Mouse (Mus musculus) layer of hippocampus, postnatal 14 days (tissue): ENCODE measurements around the gene Chadl. TPM values are rescaled to one million over a fixed set of nuclear protein-coding genes. Genes with fewer than 3 reads are reported as not detected.
"Not testable (repeated sequence)": the region's sequence is repeated elsewhere in the genome, so short reads cannot be mapped to it uniquely, and the experiment has no call there.

Experiments
- DNase-seq, 2 experiments: peaks; one replicate each; pipeline ENCODE4 v3.0.0; 2021 to 2022; ENCODE audit warnings: low spot score in 2 of 2, mixed read lengths in 1 of 2
- total RNA-seq, 2 experiments: library from RNA; stranded (reverse); gene quantifications; 2 replicates each; pipeline ENCODE4 v1.2.3; 2021

Gene Chadl
- total RNA-seq, 2 experiments from 2014 or later = 25.6 to 27.0 TPM

DNA sequence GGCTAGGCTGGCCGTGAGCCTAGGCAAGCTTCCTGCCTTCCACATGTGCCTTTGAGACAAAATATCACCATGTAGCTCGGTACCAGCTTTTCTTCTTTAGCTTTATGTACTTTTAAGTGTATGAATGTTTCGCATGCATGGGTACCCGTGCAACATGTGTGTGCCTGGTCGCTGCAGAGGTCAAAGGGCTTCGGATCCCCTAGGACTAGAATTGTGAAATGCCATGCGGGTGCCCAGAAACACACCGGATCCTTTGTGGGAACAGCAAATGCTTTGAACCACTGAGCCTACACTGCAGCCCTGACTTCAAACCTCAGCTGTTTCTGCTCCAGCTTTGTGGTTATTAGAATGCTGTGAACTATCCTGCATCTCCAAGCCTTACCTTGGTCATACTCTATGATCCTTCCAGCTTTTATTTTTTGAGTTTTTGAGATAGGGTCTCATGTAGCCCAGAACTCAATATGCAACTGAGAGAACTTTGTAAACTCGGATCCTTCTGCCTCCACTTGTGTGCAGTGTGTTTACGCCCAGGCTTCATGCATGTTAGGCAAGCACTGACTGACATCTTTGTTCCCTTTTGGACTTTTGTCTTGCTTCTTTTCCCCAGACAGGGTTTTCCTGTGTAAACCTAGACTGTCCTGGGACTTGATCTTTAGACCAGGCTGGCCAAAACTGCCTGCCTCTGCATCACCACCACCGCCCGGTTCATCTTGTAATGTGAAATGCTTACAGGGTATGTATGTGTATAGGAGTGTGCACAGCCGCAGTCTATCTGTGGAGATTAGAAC is 5.4 kb upstream of the Chadl start:
- no peak for DNase-seq

DNA sequence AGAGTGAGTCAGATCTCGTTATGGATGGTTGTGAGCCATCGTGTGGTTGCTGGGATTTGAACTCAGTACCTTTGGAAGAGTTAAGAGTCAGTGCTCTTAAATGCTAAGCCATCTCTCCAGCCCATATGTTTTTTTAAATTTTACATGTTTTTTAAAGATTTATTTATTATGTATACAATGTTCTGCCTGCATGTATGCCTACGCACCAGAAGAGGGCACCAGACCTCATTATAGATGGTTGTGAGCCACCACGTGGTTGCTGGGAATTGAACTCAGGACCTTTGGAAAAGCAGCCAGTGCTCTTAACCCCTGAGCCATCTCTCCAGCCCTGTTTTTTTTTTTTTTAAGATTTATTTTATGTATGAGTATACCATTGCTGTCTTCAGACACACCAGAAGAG is 4.3 kb upstream of the Chadl start:
- not testable (repeated sequence) for DNase-seq

DNA sequence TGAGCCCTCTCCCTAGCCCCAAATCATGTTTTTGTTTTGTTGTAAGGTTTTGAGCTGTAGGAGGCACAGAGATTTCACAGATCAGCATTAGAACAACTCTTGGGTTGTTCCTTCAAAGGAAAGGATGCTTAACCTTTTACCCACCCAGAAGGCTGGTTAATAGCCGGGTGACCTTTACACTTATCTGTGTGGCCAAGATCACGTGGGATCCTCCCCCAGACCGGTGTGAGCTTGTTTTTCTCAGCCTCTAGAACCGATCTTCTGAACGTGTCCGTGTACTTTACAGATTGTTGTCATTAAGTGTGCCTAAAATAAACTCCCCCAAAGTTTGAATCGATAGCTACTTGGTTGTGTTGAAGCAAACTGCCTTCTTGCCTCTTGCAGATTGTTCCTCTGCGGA is 3.5 kb upstream of the Chadl start:
- no peak for DNase-seq

DNA sequence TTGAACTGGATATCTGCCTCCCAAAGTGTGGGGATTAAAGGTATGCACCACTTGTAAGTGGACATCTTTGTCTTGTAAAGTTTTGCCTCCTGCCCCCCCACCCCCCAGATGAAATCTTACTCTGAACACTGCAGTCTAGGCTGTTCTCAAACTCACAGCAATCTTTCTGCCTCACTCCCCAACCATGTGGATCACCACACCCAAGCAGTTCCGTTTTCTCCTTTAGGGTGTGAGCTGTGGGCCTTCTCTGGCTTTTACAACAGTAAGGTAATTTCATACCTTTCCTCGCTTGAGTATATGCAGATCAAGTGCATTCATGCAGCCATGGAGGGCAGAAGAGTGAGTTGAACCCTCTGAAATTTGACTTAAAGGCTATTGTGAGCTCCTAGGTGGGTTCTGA is 3.1 kb upstream of the Chadl start:
- DNase-seq = no peak

DNA sequence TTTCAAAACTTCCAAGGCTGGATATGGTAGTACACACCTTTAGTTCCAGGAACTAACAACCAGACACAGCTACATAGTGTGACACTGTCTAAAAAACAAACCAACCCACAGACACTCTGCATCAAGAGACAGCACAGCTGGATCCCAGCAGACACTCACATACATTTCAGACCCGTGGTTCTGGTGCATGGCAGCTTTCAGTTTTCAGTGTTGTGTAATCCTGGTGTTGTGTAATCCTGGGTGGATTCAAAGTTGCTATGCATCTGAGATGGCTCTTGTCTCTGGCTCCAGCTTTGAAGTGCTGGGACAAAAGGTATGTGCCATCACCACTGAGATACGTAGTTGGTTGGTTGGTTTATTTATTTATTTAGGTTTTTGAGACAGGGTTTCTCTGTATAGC is 1.4 kb upstream of the Chadl start:
- DNase-seq = no peak

DNA sequence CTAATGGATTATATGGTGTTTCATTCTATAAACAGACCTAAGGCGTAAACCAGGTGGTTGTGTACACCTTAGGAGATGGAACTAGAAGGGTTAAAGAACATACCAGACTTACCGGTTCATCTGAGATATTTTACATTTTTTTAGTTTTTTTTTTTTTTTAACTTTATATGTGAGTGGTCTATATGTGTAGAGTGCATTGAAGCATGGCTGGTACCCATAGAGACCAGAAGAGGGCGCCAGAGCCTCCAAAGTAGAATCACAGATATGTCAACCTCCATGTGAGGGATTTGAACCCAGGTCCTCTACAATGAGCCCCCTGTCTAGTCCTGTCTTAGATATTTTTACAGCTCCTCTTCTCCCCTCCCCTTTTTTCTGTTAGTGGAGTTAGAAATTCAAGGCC is 760 bp upstream of the Chadl start:
- no peak for DNase-seq

DNA sequence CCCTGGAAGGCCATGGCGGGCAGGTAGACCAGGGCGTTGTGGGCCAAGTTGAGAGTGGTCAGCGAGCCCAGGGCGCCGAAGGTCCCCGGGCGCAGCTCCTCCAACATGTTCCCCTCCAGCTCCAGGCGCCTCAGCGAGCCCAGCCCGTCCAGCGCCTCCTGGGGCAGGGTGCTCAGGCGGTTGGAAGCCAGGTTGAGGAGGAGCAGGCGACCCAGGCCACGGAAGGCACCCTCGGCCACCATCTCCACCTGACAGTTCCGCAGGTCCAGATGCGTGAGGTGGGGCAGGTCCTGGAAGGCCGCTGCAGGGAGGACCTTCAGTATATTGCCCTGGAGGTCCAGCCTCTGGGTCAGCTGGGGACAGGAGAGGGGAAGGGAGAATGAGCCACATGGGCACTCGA is 2.2 kb downstream of the Chadl start:
- no peak for DNase-seq

DNA sequence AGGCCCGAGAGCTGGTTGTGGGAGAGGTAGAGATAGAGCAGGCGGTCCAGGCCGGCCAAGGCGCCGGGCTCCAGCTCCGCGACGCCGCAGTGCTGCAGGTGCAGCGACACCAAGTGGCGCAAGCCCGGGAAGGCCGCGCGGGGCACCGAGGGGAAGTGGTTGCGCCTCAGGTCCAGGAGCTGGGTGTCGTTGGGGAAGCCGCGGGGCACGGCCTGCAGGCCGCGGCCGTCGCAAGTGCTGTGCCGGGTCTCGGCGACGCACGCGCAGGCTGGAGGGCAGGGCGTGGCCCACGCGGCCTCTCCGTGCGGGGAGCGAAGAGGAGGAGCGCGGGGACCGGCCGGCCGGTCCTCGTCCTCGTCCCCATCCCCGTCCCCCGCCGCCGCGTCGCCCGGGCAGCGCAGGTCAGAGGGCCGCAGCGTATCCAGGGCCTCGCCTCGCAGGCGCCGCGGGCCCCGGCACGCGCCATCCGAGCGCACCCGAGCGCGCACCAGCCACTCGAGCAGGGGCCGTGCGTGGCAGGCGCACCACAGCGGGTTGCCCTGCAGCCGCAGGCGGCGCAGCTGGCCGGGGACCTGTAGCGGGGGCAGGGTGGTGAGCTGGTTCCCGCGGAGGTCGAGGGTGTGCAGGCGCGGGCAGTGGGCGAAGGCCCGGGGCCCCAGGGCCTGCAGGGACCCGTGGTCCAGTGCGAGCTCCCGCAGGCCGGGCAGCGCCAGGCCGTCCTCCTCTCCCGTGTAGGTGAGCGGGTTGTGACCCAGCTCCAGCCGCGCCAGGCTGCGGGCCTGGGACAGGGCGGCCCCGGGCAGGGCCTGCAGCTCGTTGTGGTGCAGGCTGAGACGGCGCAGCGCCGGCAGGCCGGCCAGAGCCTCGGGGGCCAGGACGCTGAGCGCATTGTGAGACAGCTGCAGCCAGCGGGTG is 2.9 kb downstream of the Chadl start:
- DNase-seq = peak; percentile 66 to 74

DNA sequence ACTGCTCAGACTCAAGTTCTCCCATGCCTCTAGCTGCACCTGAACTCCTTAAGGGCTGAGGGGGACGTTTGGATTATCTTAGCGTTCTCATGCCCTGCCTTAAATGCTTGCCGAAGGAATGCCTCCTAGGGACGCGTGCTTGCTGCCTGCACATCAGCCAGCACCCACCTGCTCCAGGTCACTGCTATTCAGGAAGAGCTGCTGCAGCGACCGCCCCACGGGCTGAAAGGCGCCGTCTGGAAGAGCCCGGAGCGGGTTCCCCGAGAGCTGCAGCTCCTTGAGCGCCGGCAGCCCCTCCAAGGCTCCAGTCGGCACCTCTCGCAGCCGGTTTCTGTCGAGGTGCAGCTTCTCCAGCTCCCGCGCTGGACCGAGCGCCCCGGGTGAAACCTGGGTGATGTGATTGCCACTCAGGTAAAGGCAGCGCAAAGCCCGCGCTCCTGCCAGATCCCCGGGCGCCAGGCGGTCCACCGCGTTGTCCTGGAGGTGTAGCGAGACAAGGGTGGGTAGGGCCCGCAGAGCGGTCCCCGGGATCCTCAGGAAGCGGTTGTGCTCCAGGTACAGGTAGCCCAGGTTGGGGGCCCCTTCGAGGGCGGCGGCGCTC is 3.6 kb downstream of the Chadl start:
- no peak for DNase-seq

DNA sequence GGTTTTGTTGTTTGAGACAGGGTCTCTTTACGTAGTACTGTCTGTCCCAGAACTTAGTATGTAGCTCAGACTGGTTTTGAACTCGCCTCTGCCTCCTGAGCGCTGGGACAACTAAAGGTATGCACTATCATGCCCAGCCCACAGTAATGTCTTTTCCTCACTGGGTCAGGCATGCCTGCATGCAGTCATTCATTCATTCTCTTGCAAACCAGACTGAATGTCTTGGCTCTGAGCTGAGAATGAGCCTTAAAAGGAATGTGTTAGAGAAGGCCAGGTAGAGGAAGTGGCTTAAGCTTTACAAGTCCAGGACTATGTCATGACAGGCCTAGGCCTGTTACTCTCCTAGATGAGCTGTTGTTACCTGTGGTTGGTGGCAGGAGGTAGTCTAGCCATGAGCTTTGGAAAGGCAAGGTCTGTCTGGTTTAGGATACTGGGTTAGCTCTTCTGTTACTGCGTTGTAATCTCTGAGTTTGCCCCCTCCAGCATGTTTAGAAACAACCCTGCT is 16.7 kb downstream of the Chadl start:
- no peak for DNase-seq

DNA sequence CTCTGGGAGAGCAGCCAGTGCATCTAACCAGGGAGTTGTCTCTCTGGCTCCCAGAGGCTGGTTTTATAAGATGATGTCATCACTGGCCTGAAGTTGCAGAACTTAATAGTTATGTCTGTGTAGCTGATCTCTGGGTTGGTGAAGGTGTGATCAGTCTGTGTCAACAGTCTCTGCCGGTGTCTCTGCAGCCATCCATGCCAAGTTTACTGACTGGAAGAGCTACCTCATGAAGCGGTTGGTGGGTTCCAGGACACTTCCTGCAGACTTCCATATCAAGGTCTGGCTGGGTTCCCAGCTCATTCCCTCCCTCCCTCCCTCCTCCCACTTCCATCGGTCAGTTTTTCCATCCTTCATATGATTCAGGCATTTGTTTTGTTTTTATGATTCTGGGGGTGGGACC is 20.4 kb downstream of the Chadl start:
- no peak for DNase-seq

DNA sequence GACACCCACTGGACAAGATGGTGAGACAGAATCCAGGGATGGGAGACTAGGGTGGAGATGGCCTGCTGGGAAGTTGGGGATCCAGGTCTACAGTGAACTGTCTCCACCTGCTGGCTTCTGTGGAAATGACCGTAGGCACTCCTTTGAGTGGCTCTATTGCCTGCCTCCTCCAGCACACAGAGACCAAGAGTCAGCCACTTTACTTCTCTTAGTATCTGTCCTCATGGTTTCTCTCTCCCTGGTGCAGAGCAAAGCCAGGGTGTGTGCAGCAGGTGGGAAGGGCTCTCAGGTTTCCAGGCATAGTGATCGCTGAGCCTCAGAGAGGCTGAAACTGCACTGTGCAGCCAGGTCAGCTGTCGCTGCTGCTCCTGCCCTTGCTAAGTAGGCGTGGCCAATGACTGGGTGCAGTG is 26.9 kb downstream of the Chadl start:
- DNase-seq = peak in 1 of 2 experiments; percentile 40

DNA sequence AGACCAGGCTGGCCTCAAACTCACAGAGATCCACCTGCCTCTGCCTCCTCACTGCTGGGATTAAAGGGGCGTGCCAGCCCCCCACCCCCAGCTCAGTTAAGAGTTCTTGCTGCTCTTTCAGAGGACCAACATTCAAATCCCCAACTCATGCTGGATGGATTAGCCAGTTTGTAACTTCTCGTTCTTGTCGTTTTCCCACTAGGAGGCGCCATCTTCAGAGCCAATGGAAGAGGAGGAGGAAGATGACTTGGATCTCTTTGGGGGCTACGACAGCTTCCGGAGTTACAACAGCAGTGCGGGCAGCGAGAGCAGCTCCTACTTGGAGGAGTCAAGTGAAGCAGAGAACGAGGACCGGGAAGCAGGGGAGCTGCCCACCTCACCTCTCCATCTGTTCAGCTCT is 30.1 kb downstream of the Chadl start:
- DNase-seq = no peak

DNA sequence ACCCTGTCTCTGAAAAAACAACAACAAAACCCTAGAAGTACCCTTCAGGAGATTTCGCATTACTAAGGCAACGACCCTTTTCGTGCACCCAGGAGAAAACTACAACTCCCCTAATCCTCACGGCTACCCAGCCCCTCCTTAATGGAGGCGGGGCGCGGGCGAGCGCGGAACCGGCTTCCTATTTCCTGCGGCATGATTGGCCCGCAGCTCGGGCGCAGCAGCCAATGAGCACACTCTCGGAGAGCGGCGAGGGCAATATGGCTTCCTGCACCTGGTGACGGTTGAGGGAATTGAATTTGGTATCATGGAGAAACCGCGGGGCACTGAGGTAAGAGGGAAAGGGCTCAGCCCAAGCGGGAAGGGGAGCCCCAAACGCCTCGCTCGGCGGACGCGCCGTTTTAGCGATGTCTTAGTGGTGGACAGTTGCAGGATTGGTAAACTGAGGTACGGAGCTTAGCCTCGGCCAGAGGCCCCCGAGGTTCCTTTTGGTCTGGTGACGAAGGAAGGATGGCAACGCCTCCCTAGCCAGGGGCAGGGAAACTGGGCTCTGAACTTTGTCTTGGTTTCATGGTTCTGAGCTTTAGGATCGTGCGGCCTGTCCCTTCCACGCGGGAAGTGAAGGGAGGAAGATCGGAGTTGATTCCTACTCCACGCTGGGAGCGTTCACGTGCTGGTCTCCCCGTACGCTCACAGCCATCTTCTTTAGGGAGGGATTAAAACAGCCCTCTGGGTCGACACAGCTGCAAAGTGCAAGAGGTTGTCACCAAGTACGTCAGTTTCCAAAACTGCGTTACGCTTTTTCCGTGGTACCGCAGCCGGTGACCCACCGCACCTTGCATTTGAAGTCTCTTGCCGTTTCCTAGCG is 33.2 kb downstream of the Chadl start, which contains the start of gene L3mbtl2:
L3mbtl2 (plus strand) TSS at position 193 of the 865 bp plus-strand sequence.
- DNase-seq = peak; percentile 85 to 93

DNA sequence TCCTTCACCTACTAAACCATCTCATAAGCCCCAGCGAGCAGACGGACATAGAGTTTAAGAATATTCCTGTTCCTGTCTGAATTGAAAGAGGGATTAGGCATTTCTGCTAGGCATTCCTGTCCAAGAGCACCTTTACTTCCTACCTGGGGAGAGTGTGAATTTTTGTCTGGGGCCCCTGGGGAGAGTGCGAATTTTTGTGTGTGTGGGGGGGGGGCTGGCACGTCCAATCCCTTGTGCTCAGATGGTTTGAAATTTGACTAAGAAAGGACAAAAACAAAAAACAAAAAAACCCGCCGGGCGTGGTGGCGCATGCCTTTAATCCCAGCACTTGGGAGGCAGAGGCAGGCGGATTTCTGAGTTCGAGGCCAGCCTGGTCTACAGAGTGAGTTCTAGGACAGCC is 33.8 kb downstream of the Chadl start:
- DNase-seq = no peak

DNA sequence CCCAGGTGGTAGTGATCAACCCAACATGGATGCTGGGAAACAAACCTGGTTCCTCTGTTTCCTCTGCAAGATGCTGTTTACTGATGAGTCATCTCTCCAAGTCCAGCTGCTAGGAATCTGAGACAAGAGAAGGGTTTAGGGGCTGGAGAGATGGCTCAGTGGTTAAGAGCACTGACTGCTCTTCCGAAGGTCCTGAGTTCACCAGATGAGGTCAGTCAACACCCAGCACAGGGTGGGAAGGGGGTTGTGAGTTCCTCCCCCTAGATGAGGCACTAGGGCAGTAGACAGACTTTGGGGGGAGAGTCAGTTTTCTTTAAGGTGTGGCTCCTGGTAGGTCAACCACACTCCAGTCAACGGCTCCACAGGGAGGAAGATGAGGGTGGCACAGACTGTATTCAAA is 35.4 kb downstream of the Chadl start:
- no peak for DNase-seq

DNA sequence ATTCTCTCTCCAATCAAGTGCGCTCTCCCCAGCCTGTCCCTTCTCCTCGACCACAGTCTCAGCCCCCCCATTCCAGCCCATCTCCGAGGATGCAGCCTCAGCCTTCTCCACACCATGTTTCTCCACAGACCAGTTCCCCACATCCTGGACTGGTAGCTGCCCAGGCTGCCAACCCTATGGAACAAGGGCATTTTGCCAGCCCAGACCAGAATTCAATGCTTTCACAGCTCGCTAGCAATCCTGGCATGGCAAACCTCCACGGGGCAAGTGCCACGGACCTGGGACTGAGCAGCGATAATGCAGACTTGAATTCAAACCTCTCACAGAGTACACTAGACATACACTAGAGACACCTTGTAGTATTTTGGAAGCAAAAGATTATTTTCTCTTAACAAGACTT is 46.5 kb downstream of the Chadl start:
- no peak for DNase-seq

DNA sequence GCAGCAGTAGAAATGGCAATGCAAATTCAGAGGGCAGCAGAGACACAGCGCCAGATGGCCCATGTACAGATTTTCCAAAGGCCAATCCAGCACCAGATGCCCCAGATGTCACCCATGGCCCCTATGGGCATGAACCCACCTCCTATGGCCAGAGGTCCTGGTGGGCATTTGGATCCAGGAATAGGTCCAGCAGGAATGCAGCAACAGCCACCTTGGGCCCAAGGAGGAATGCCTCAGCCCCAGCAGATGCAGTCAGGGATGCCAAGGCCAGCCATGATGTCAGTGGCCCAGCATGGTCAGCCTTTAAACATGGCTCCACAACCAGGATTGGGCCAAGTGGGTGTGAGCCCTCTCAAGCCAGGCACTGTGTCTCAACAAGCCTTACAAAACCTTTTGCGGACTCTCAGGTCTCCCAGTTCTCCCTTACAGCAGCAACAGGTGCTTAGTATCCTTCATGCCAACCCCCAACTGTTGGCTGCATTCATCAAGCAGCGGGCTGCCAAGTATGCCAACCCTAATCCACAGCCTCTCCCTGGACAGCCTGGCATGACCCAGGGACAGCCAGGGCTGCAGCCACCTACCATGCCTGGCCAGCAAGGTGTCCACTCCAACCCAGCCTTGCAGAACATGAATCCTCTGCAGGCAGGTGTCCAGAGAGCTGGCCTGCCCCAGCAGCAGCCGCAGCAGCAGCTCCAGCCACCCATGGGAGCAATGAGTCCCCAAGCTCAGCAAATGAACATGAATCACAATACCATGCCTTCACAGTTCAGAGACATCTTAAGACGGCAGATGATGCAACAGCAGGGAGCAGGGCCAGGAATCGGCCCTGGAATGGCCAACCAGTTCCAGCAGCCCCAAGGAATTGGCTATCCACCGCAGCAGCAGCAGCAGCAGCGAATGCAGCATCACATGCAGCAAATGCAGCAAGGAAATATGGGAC is 47.3 kb downstream of the Chadl start:
- DNase-seq = no peak
